Mouse (Mus musculus) midbrain, postnatal 0 days (tissue): ENCODE measurements around the gene Dexi. TPM values are rescaled to one million over a fixed set of nuclear protein-coding genes. Genes with fewer than 3 reads are reported as not detected.
A peak's percentile ranks its signal among the peaks of the same experiment; 100 is the strongest.

Experiments used
- ATAC-seq: fragments of 200-750 bp; cut with Nextera tagmentation; 2 replicates; pipeline ENCODE4 v1.8.0; 2017; ENCODE audit warnings: moderate number of reproducible peaks, mild to moderate bottlenecking, moderate TSS enrichment, moderate library complexity; ENCODE audit not compliant: low FRiP score
- DNase-seq: peaks from one replicate; pipeline ENCODE4 v3.0.0-alpha.2; 2015; ENCODE audit warnings: low spot score
- H3K27ac ChIP-seq: fragments of 300-500 bp; sonication (generic); 2 replicates; pipeline ENCODE4 v1.5.1; 2014; ENCODE audit warnings: low read depth, mild to moderate bottlenecking, low read length, mixed read lengths
- H3K27me3 ChIP-seq: fragments of 300-500 bp; sonication (generic); 2 replicates; pipeline ENCODE4 v1.6.1; 2014; ENCODE audit warnings: low read length, control low read depth, mixed read lengths; ENCODE audit not compliant: insufficient read depth
- H3K36me3 ChIP-seq: fragments of 300-500 bp; sonication (generic); 2 replicates; pipeline ENCODE4 v1.6.1; 2014; ENCODE audit warnings: low read length, control low read depth, mixed read lengths; ENCODE audit not compliant: insufficient read depth
- H3K4me1 ChIP-seq: fragments of 300-500 bp; sonication (generic); 2 replicates; pipeline ENCODE4 v1.6.1; 2014; ENCODE audit warnings: mild to moderate bottlenecking, control low read depth, antibody characterized with exemption, low read length, mixed read lengths; ENCODE audit not compliant: insufficient read depth
- H3K4me2 ChIP-seq: fragments of 300-500 bp; sonication (generic); 2 replicates; pipeline ENCODE4 v1.6.1; 2014; ENCODE audit warnings: low read depth, mild to moderate bottlenecking, low read length, mixed read lengths; ENCODE audit not compliant: poor library complexity, severe bottlenecking
- H3K4me3 ChIP-seq: fragments of 300-500 bp; sonication (generic); 2 replicates; pipeline ENCODE4 v1.5.1; 2014; ENCODE audit warnings: low read depth, mild to moderate bottlenecking, low read length, moderate library complexity
- H3K9ac ChIP-seq: fragments of 300-500 bp; sonication (generic); replicated peaks from 2 replicates; pipeline ENCODE4 v1.6.1; 2014; ENCODE audit warnings: mild to moderate bottlenecking, low read length, moderate library complexity, mixed read lengths; ENCODE audit not compliant: poor library complexity, severe bottlenecking
- H3K9me3 ChIP-seq: fragments of 300-500 bp; sonication (generic); 2 replicates; pipeline ENCODE4 v1.6.1; 2016; ENCODE audit warnings: low read length, control low read depth
- CTCF ChIP-seq: IDR thresholded peaks from 2 replicates; pipeline ENCODE4 v1.5.1; 2016; ENCODE audit warnings: antibody characterized with exemption, mild to moderate bottlenecking
- WGBS: fragments of 180-500 bp; shearing (Covaris S2); extraction: QIAGEN DNeasy Blood & Tissue Kit; methylation state at CpG from one replicate; pipeline ENCODE4 v1.1.7; 2014; 5-methylcytosine and 5-hydroxymethylcytosine counted together
- polyA plus RNA-seq: library from polyadenylated mRNA; unstranded; fragments of >200 nt; fragmentation: Nextera tagmentation; extraction: Ambion mirVana; gene quantifications from 2 replicates; pipeline ENCODE4 v1.2.1, GENCODE M21; 2015
- total RNA-seq: library from RNA; depleted of rRNA; stranded (reverse); fragments of >200 nt; gene quantifications from 2 replicates; pipeline ENCODE4 v1.2.3, GENCODE M21; 2014

The Dexi gene
- total and polyA plus RNA-seq, 2 experiments from 2014 or later, result 18.2 to 38.0 TPM

GRCm38 (mm10) chr16:10536323-10536722 is 6.5 kb downstream of the Dexi start:
- H3K36me3 ChIP-seq, result peaks cover 15% of the 10 kb centered on the region
- H3K4me1 ChIP-seq, result peaks cover 25% of the 10 kb centered on the region
- no peaks in the 10 kb centered on the region for H3K9me3 ChIP-seq
- ATAC-seq (no peak), DNase-seq (no peak)
- no peak for TF ChIP-seq CTCF
- H3K9ac ChIP-seq, result no peak overlapping the region
- WGBS, result 79% methylated on average over 5 of the region's 5 CpGs
- no peak overlapping the region for H3K4me2 ChIP-seq
- no peak overlapping the region for H3K27ac ChIP-seq
- H3K4me3 ChIP-seq, result no peak overlapping the region
- H3K27me3 ChIP-seq, result no peaks in the 10 kb centered on the region

GRCm38 (mm10) chr16:10534567-10534966 is 8.3 kb downstream of the Dexi start:
- Histone ChIP-seq H3K4me1 (peaks cover 8% of the 10 kb centered on the region; the same call in 1 of the 2 replicates), H3K9me3 (no peaks in the 10 kb centered on the region), H3K36me3 (peaks cover 25% of the 10 kb centered on the region), H3K9ac (no peak overlapping the region), H3K27ac (no peak overlapping the region), H3K4me3 (no peak overlapping the region), H3K4me2 (no peak overlapping the region), H3K27me3 (no peaks in the 10 kb centered on the region)
- DNase-seq (peak; percentile 45), ATAC-seq (no peak)
- TF ChIP-seq CTCF, result no peak
- 64% methylated on average over 7 of the region's 7 CpGs for WGBS

- H3K27me3 ChIP-seq, result no peaks in the 10 kb centered on the region
- H3K4me2 ChIP-seq, result no peak overlapping the region
- H3K9ac ChIP-seq, result no peak overlapping the region
- no peaks in the 10 kb centered on the region for H3K9me3 ChIP-seq
- peaks cover 29% of the 10 kb centered on the region for H3K36me3 ChIP-seq
- no peak overlapping the region for H3K27ac ChIP-seq
- no peak for TF ChIP-seq CTCF
- H3K4me3 ChIP-seq, result no peak overlapping the region
- no peak for ATAC-seq
- no peak for DNase-seq
- WGBS, result 97% methylated on average over 4 of the region's 4 CpGs
- no peaks in the 10 kb centered on the region; the same call in 1 of the 2 replicates for H3K4me1 ChIP-seq
These were observed 9.1 kb downstream of the Dexi start for GRCm38 (mm10) chr16:10533781-10534180.

GRCm38 (mm10) chr16:10530179-10530578 is 12.7 kb downstream of the Dexi start:
- Histone ChIP-seq H3K9ac (no peak overlapping the region), H3K36me3 (peaks cover 26% of the 10 kb centered on the region), H3K4me3 (no peak overlapping the region), H3K4me2 (no peak overlapping the region), H3K27ac (no peak overlapping the region), H3K9me3 (no peaks in the 10 kb centered on the region), H3K27me3 (no peaks in the 10 kb centered on the region), H3K4me1 (no peaks in the 10 kb centered on the region)
- ATAC-seq (no peak), DNase-seq (no peak)
- no peak for TF ChIP-seq CTCF
- 94% methylated on average over 4 of the region's 4 CpGs for WGBS

- Histone ChIP-seq H3K9me3 (no peaks in the 10 kb centered on the region), H3K9ac (no peak overlapping the region), H3K27ac (no peak overlapping the region), H3K4me3 (no peak overlapping the region), H3K4me2 (no peak overlapping the region), H3K4me1 (no peaks in the 10 kb centered on the region), H3K36me3 (peaks cover 22% of the 10 kb centered on the region; the same call in 1 of the 2 replicates), H3K27me3 (no peaks in the 10 kb centered on the region)
- WGBS, result 74% methylated on average over 3 of the region's 3 CpGs
- DNase-seq (no peak), ATAC-seq (no peak)
- TF ChIP-seq CTCF, result no peak
These were observed 14.5 kb downstream of the Dexi start for GRCm38 (mm10) chr16:10528382-10528781.

GRCm38 (mm10) chr16:10527046-10527644 is 15.7 kb downstream of the Dexi start:
- Histone ChIP-seq H3K4me2 (no peak overlapping the region), H3K9ac (no peak overlapping the region), H3K4me3 (no peak overlapping the region), H3K36me3 (peaks cover 20% of the 10 kb centered on the region; the same call in 1 of the 2 replicates), H3K27ac (no peak overlapping the region), H3K4me1 (no peaks in the 10 kb centered on the region), H3K9me3 (no peaks in the 10 kb centered on the region), H3K27me3 (no peaks in the 10 kb centered on the region)
- peak; percentile 51 for TF ChIP-seq CTCF
- DNase-seq (peak; percentile 45), ATAC-seq (0 out of 2 replicates have a peak, but pooled peaks have one; percentile 29)
- 79% methylated on average over 6 of the region's 6 CpGs for WGBS
